Mouse (Mus musculus): ENCODE results near the gene Fgfr4. TPM values are rescaled to one million over a fixed set of nuclear protein-coding genes. Genes with fewer than 3 reads are reported as not detected.
"Not testable (repeated sequence)": the region's sequence is repeated elsewhere in the genome, so short reads cannot be mapped to it uniquely, and the experiment has no call there.

Gene Fgfr4
- total RNA-seq, 1 experiment from 2014 or later, result not detected

GRCm38 (mm10) chr13:55168958-55169369 lies 16.5 kb downstream of the Fgfr4 start:
- ATAC-seq (ENCODE audit: extremely low read depth, insufficient number of reproducible peaks, low FRiP score, poor library complexity, severe bottlenecking), result no peak

- ATAC-seq (ENCODE audit: extremely low read depth, insufficient number of reproducible peaks, low FRiP score, poor library complexity, severe bottlenecking), result no peak
Observed at GRCm38 (mm10) chr13:55171517-55172335, 19.3 kb downstream of the Fgfr4 start.

- no peak for ATAC-seq (ENCODE audit: extremely low read depth, insufficient number of reproducible peaks, low FRiP score, poor library complexity, severe bottlenecking)
Observed at GRCm38 (mm10) chr13:55172336-55172770, 19.9 kb downstream of the Fgfr4 start.

GRCm38 (mm10) chr13:55174347-55174746 lies 21.9 kb downstream of the Fgfr4 start:
- ATAC-seq (ENCODE audit: extremely low read depth, insufficient number of reproducible peaks, low FRiP score, poor library complexity, severe bottlenecking), result no peak

- ATAC-seq (ENCODE audit: extremely low read depth, insufficient number of reproducible peaks, low FRiP score, poor library complexity, severe bottlenecking), result no peak
Observed at GRCm38 (mm10) chr13:55176265-55176664, 23.8 kb downstream of the Fgfr4 start.

DNA sequence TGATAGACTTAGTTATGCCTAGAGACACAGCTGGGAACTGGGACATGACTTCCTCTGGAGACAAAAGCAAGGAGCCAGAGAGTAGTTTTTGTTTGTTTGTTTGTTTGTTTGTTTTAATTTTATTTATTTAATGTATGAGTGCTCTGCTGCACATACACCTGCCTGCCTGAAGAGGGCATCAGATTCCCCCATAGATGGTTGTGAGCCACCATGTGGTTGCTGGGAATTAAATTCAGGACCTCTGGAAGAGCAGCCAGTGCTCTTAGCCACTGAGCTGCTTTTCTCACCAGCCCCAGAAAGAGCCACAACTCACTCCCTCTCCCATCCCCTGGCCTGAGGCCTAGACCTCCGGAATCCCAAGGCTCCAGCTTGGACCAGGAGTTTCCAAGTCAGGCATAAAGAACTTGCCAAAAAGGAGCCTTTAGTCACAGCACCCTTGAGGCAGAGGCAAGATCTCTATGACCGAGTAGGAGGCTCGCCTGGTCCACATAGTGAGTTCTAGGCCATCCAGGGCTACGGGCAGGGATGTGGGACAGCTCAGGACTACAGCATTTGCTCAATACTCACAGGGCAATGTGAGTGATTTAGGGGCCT lies 25.6 kb downstream of the Fgfr4 start:
- ATAC-seq (ENCODE audit: extremely low read depth, insufficient number of reproducible peaks, low FRiP score, poor library complexity, severe bottlenecking), result no peak

DNA sequence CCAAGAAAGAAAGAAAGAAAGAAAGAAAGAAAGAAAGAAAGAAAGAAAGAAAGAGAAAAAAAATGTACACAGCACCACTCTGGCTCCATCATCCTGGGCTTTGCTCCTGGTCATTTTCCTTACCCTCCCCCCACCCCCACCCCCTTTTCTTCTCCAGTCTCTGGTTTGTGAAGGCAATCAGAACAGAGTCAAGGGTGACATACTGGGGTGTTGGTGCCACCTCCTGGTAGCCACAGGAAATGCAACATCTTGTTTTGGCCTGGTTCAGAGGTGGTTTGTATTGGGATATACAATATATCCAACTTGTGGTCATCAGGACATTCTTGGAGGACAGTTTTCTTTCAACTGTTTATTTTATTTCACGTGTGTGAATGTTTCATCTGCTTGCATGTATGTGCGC lies 26.1 kb downstream of the Fgfr4 start:
- ATAC-seq (ENCODE audit: extremely low read depth, insufficient number of reproducible peaks, low FRiP score, poor library complexity, severe bottlenecking), result peak; percentile 64; the same call in 1 of the 2 replicates

GRCm38 (mm10) chr13:55179591-55179990 lies 27.2 kb downstream of the Fgfr4 start:
- ATAC-seq (ENCODE audit: extremely low read depth, insufficient number of reproducible peaks, low FRiP score, poor library complexity, severe bottlenecking), result no peak

DNA sequence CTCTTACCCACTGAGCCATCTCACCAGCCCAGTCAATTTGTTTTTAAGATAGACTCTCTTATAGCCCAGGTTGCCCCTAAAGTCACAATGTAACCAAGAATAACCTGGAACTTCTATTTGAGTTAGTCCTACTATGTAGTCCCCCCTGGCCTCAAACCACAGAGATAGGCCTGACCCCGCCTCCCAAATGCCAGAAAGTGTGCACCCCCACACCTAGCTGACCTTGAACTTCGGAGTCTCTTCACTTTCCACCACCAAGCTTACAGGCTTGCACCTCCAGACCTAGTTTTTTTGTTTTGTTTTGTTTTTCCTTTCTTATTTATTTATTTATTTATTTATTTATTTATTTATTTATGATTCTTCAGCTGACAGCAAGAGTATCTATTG lies 29.3 kb downstream of the Fgfr4 start:
- ATAC-seq (ENCODE audit: extremely low read depth, insufficient number of reproducible peaks, low FRiP score, poor library complexity, severe bottlenecking), result no peak

DNA sequence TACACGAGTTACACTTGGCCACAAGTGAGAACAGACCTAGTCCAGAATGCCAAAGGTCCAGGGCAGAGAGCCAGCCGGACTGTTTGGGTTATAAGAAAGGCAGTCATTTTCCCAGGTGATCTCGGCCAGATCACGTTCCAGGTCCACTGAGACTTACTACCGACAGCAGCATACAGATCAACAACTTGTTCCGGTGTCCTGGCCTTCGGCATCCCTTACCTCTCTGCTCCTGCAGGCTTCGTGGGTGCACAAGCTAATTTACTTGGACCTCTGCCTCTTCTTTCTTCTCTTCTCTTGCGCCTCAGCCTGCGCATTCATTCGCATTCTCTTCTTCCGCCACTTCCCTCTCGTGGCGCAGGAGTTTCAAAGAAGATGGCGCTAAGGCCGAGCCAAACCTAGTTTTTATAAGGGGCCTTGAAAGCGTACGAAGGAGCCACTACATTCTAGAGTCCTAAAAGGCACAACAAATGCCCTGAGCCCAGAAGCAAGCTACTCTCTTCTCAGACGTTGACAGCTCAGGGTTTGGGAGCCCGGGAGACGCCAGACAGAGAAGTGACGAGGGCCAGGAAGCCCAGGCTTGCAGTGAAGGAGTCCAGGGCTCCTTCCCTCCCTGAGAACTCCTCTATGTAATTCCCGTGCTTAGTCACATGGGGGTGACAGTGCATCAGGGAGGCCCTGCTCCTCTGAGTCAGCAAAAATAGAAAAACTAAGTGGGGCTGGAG lies 29.9 kb downstream of the Fgfr4 start:
- peak; percentile 61 for ATAC-seq (ENCODE audit: extremely low read depth, insufficient number of reproducible peaks, low FRiP score, poor library complexity, severe bottlenecking)

- no peak for ATAC-seq (ENCODE audit: extremely low read depth, insufficient number of reproducible peaks, low FRiP score, poor library complexity, severe bottlenecking)
Observed at GRCm38 (mm10) chr13:55183382-55183781, 30.9 kb downstream of the Fgfr4 start.

GRCm38 (mm10) chr13:55187062-55187461 lies 34.6 kb downstream of the Fgfr4 start:
- not testable (repeated sequence) for ATAC-seq (ENCODE audit: extremely low read depth, insufficient number of reproducible peaks, low FRiP score, poor library complexity, severe bottlenecking)

DNA sequence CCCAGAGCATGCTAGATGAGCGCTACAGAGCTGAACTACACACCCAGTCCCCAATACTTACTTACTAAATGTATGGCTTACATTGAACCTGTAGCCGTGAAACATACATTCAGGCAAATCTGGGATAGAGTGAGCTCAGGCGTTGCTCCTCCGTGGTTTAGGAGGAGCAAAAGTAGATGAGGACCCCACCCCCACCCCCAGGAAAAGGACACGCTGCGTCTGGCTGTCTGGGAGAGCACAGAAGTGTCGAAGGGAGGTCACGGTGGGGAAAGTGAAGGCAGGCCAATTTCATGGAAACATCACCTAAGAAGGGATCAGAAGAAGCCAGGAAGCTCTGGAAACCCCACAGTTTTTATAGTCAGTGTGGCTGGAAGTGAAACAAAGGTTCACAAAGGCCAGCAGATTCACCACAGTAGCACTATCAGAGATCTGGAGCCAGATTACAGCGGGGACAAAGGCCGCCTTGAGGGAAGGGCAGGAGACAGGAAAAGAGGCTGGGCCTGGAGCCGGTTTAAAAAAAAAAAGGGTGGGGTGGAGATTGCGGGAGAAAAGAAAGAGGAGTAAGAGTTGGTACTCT lies 37.2 kb downstream of the Fgfr4 start:
- no peak for ATAC-seq (ENCODE audit: extremely low read depth, insufficient number of reproducible peaks, low FRiP score, poor library complexity, severe bottlenecking)

DNA sequence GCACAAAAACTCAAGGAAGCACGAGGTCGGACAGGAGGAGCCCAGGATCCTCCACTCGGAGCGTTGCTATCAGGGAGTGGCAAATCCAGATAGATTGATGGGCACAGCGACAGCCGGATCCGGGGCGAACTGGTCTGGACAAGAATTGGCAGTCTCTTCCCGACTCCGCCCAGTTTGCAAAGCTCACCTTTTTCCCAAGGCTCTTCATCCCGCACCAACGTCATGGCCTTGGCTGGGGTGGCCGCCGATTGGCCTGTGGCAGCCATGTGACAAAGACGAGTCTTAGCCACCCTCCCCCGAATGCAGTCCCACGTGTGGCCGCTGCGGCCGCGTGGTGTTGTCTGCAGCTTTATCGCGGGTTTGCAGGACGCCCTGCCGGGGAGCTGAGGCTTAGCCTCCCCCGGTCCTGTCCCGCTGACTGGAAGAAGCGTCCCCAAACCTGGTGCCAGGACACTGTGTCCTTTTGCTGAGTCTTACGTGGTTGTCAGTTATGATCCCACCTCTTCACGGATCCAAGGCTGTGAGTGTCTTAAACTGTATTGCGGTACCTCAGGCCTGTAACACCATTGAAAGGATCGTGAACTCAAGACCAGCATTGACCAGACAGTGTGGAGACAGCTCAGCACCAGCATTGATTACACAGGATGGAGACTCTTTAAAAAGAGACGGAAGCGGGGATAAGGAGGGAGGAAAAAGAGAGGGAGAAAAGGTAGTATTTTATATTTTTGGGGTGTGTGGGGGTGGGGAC lies 37.9 kb downstream of the Fgfr4 start:
- peak; percentile 100 for ATAC-seq (ENCODE audit: extremely low read depth, insufficient number of reproducible peaks, low FRiP score, poor library complexity, severe bottlenecking)

DNA sequence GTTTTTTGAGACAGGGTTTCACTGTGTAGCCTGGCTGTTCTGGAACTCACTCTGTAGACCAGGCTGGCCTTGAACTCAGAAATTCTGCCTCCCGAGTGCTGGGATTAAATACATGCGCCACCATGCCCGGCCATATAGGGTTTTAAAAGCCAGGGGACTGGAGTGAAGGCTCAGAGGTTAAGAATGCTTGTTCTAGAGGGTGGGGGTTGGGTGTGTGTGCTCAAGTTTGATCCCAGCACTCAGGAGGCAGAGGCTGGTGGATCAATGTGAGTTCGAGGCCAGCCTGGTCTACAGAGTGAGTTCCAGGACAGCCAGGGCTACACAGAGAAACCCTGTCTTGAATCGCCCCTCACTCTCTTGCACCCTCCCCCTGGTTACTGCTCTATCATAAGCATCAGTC lies 39.1 kb downstream of the Fgfr4 start:
- ATAC-seq (ENCODE audit: extremely low read depth, insufficient number of reproducible peaks, low FRiP score, poor library complexity, severe bottlenecking), result no peak

DNA sequence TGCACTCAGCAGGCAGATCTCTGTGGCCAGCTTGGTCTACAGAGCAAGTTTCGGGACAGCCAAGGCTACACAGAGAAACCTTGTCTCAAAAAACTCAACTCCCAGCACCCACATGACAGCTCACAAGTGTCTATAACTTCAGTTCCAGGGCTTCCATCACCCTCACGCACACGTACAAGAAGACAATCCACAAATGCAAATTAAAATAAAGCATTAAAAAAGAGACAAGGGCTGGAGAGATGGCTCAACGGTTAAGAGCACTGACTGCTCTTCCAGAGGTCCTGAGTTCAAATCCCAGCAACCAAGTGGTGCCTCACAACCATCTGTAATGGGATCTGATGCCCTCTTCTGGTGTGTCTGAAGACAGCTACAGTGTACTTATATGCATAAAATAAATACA lies 50.3 kb downstream of the Fgfr4 start:
- not testable (repeated sequence) for ATAC-seq (ENCODE audit: extremely low read depth, insufficient number of reproducible peaks, low FRiP score, poor library complexity, severe bottlenecking)

- ATAC-seq (ENCODE audit: extremely low read depth, insufficient number of reproducible peaks, low FRiP score, poor library complexity, severe bottlenecking), result no peak
Observed at GRCm38 (mm10) chr13:55203740-55204139, 51.3 kb downstream of the Fgfr4 start.

GRCm38 (mm10) chr13:55204667-55205389 lies 52.4 kb downstream of the Fgfr4 start:
- ATAC-seq (ENCODE audit: extremely low read depth, insufficient number of reproducible peaks, low FRiP score, poor library complexity, severe bottlenecking), result no peak
